Mouse (Mus musculus) liver, adult 2 months (tissue): Measurements from ENCODE around the gene Nwd2.

Experiments
- CTCF ChIP-seq: fragments of 200-500 bp; IDR thresholded peaks from 2 replicates; pipeline ENCODE4 v1.5.1; 2011; ENCODE audit warnings: low read depth, low read length, control low read depth
- POLR2A ChIP-seq: fragments of 200-500 bp; IDR thresholded peaks from 2 replicates; pipeline ENCODE4 v1.6.1; 2011; ENCODE audit warnings: low read length, control low read depth; ENCODE audit not compliant: insufficient read depth; ENCODE audit errors: extremely low read depth

DNA sequence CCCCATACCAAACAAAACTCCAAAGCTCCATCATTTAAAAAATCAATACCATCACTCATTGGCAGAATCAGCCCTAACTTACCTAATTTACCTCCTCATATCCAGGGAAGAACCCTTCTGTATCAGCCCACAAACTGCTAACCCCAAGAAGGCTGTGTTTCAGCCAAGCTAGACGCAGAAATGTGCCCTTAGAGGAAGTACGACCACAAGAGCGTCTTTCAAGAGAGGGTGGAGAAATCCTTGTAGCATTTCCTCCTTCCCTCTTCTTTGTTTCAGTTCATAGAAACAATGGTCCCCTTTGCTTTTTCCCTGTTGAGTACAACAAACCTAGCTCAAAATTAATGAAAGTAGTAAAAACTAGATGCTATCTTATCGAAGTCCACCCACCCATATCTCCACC lies 182.2 kb downstream of the Nwd2 start:
- TF ChIP-seq CTCF = no peak
- no peak for TF ChIP-seq POLR2A
